Mouse (Mus musculus) Patski (cell line): ENCODE measurements around the gene Sorcs2. TPM values are rescaled to one million over a fixed set of nuclear protein-coding genes. Genes with fewer than 3 reads are reported as not detected.
A peak's percentile ranks its signal among the peaks of the same experiment; 100 is the strongest.

Experiments used
- ATAC-seq: fragments of 100-300 bp; one replicate; pipeline ENCODE4 v1.8.0; 2021
- CTCF ChIA-PET: fragments of 350-600 bp; sonication (Branson Sonifier 250); formaldehyde crosslinking; loops from one replicate; lab custom pipeline; 2022; ENCODE audit warnings: inconsistent platforms; lab: Charles Lee
- POLR2A ChIA-PET: fragments of 350-600 bp; sonication (Branson Sonifier 250); formaldehyde crosslinking; loops from one replicate; lab custom pipeline; 2022; ENCODE audit warnings: antibody characterized with exemption, inconsistent platforms; lab: Charles Lee
- DNase-seq: peaks from one replicate; pipeline ENCODE4 v3.0.0-alpha.2; 2011; ENCODE audit warnings: low read depth, low spot score
- H3K27me3 ChIP-seq: fragments of 371-371 bp; one replicate; pipeline ENCODE4 v1.5.1; 2021
- CTCF ChIP-seq: fragments of 100-300 bp; IDR thresholded peaks from one replicate; pipeline ENCODE4 v1.5.1; 2021
- in situ Hi-C: fragments of 300-500 bp; cut with MboI; formaldehyde crosslinking; loops from 3 replicates; pipeline ENCODE4 v1.11.1; 2018; ENCODE audit warnings: low pct_unique_long_range_greater_than_20kb, mixed read lengths
- polyA plus RNA-seq: library from polyadenylated mRNA; unstranded; gene quantifications from one replicate; pipeline ENCODE4 v1.2.3, GENCODE M21; 2021

Sorcs2 gene
- polyA plus RNA-seq, 1 experiment from 2014 or later = 9.9 TPM

DNA sequence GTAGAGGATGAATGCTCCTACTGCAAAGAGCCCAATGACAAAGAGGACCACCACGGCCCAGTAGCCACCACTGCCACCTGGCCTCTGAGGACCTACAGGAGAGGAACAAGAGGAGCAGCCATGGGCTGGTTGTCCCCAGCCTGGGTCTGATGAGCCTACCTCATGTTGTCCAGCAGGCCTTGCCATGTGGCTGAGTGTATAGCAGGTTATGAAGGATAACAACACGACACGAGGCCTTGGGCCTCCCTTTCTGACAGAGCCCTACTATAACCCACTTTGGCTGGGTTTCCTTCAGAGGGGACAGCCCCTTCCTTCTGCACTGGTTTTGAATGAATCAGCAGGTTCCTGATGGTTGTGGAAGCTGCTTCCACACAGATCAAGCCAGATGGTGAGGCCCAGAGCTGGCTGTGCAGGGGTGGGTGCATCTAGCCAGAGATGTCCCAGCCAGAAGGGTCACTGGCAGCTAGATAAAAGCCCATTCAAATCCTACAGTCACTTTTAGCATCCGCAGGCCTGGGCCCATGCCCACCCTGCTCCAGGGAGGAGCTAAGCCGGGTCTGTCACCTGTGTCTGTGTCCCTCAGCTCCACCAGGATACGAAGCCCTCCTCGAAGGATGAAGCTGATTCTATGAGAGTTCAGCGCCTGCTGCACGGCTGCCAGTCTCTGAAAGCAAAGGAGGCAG is 373.8 kb downstream of the Sorcs2 start:
- POLR2A ChIA-PET = no interaction called here
- CTCF ChIA-PET = interaction anchor here (0.9 to 1.6 kb wide), 3 partner anchors 14 to 374 kb away, joined by 3 to 4 read pairs (median 4); partner anchors contain the start of gene Sorcs2
- TF ChIP-seq CTCF = no peak

DNA sequence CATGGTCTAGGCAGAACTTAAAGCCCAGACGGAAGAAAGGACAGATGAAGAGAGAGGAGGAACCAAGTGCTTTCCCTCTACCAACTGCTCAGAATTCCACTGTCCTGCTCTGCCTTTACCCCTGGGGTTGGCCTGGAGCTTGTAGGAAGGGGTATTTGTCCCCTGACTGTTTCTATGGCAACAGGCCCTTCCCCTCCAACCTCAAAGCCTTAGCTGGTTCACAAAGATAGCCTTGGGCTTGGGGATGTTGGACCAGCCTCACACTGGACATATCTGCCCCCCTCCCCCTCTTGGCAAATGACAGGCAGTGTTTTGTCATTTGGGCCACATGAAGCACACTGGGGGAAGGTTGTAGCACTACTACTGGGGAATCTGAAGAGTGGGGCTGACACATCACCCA is 375.6 kb downstream of the Sorcs2 start:
- no peak for ATAC-seq
- CTCF ChIA-PET = interaction anchor here (1.3 kb wide), 1 partner anchor 40 kb away, joined by 3 read pairs; no protein-coding TSS in a partner anchor
- in situ Hi-C loops = no loop called here

More for the DNA sequence above, 373.8 kb downstream of the Sorcs2 start:
- H3K27me3 ChIP-seq = no peaks in the 10 kb centered on the region
- no peak for ATAC-seq
- no peak for DNase-seq
- in situ Hi-C loops = no loop called here

DNA sequence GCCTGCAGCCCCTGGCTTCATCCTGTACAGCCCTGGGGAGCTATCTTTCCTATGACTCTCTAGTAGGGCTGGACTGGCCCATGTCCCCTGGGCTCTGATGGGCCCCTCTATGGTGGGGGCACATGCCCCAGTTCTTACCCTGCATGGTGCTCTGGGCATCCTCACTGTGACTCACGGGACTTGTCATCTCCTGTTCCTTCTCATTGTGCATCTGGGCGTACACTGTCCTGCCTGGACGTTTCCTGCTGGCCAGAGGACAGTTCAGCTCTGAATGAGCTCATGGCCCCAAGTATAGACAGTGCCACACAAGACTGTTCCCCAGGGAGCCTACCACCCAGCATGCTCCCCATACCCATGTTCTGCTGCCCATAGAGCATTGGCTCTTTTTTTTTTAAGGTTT is 376.8 kb downstream of the Sorcs2 start:
- ChIA-PET CTCF (no interaction called here), POLR2A (no interaction called here)
- DNase-seq (no peak), ATAC-seq (no peak)
- TF ChIP-seq CTCF = no peak
- in situ Hi-C loops = no loop called here
- no peaks in the 10 kb centered on the region for H3K27me3 ChIP-seq

More for the DNA sequence above, 375.6 kb downstream of the Sorcs2 start:
- POLR2A ChIA-PET = no interaction called here
- TF ChIP-seq CTCF = no peak
- DNase-seq = no peak
- no peaks in the 10 kb centered on the region for H3K27me3 ChIP-seq

DNA sequence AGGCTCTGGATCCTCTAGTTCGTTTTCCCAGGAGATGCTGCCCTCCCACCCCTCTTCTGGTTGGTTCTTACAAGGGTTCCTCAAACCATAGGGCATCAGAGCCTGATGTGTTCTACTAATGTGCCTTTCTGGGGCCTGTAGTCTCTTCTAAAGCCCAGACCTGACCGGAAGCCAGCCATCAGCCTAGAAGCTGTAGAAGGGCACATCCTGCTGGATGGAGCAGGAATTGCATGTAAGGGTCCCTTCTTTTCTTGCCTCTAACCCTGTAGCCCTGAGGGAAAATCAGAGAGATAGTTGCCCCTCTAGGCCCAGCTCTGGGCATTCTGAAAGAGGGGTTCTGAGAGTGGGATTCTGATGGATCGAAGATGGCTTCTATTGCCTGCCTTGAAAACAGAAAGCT is 379.6 kb downstream of the Sorcs2 start:
- no peak for TF ChIP-seq CTCF
- in situ Hi-C loops = no loop called here
- ChIA-PET CTCF (interaction anchor here (1.5 kb wide), 1 partner anchor 10 kb away, joined by 3 read pairs; no protein-coding TSS in a partner anchor), POLR2A (no interaction called here)
- H3K27me3 ChIP-seq = no peaks in the 10 kb centered on the region
- no peak for ATAC-seq
- no peak for DNase-seq

DNA sequence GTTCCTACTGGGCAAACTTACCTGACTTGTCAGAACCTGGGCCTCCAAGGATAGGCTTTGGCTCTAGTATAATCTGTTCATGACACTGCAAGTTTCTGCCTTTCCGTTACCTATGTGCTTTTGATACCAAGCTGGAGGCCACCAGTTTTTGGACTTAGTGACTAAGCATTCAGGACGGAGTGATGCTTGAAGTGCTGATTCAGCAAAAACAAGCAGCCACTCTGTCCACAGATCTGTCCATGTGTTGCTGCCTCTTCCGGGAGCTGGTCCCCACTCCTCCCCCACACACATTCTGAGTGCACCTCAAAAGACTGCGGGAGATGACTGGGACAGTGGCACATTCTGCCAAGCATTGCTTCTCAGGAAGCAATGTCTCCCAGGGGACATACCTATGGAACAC is 388.5 kb downstream of the Sorcs2 start:
- ChIA-PET CTCF (interaction anchor here (1.5 to 1.6 kb wide), 2 partner anchors 8 to 10 kb away, joined by 3 to 4 read pairs; no protein-coding TSS in a partner anchor), POLR2A (no interaction called here)
- DNase-seq (no peak), ATAC-seq (no peak)
- TF ChIP-seq CTCF = no peak
- no peaks in the 10 kb centered on the region for H3K27me3 ChIP-seq
- in situ Hi-C loops = no loop called here

DNA sequence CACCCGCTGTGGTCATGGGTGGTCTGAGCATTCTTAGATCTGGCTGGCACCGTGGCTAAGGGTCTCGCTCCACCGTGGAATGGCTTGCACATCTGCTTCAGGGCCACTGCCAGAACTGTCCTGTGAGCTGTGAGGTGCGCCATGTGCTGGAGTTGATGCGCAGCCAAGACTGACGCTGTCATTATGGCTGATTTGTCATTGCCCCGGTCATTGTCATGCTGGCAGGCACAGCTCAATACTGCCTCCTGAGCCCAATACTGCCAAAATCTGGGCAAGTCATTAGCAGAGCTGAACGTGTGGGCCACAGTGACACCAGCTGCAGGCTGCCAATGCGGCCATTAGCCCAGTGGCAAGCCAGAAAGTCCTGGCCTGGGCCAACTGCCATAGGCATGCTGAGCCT is 390.3 kb downstream of the Sorcs2 start:
- ATAC-seq = no peak
- in situ Hi-C loops = no loop called here
- no peaks in the 10 kb centered on the region for H3K27me3 ChIP-seq
- TF ChIP-seq CTCF = no peak
- DNase-seq = no peak
- CTCF ChIA-PET = interaction anchor here (1.5 kb wide), 1 partner anchor 10 kb away, joined by 3 read pairs; no protein-coding TSS in a partner anchor
- POLR2A ChIA-PET = no interaction called here

DNA sequence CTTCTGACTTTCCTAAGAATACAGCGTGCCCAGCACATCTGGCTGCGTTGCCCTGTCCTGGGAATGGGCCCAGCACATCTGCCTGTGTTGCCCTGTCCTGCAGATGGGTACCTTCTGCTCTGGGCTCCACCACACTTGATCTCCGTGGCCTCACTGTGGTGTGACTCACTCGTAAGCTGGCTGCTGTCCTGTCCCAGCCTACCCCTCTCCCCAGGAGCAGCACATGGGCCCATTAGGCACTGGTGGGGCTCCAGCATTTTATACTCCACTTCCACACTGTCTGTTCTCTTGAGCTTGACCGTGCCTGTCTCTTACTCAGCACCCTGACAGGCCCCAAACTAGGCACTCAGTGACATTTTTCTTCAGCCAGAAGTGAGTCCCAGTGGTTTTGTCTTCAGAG is 391.4 kb downstream of the Sorcs2 start:
- POLR2A ChIA-PET = no interaction called here

DNA sequence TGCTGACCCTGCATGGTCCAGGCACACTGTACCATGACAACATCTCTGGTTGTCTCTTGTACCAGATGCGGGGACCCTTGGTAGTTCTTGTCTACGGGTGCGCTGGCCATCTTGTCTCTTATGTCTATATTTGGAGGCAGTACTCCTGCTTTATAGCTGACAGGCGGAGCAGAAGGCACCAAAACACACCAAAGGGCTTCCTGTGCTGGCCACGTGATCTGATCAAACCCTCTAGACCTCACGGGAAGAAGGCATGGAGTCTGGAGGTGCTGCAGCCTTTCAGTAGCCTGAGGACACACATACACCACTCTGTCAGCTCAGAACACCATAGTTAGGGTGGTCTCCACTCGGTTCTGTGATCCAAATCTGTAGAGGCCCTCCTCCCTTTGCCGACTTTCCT is 391.8 kb downstream of the Sorcs2 start:
- no peak for TF ChIP-seq CTCF
- ATAC-seq (no peak), DNase-seq (no peak)
- CTCF ChIA-PET = no interaction called here
- POLR2A ChIA-PET = no interaction called here
- in situ Hi-C loops = no loop called here
- H3K27me3 ChIP-seq = no peaks in the 10 kb centered on the region

More for the DNA sequence above, 391.4 kb downstream of the Sorcs2 start:
- no peaks in the 10 kb centered on the region for H3K27me3 ChIP-seq
- in situ Hi-C loops = no loop called here
- CTCF ChIA-PET = no interaction called here
- DNase-seq (peak; percentile 49), ATAC-seq (peak; percentile 79)
- TF ChIP-seq CTCF = no peak

DNA sequence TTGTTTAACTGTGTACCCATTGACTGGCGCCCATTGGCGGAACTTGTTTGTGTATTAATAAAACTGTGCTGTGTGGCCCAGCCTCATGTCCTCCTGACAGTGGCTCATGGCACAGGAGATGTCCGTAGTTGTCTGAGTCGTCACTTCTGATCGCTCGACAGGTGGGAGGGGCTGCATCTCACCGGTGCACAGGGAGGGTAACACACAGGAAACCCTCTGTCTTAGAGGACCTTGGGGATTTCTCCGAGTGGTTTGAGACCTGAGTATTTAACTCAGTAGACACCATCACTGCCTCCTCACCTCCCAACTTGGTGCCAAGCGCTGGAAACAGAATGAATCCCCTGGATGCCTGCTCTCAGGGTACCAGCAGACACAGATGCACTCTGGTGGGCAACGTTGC is 394.1 kb downstream of the Sorcs2 start:
- in situ Hi-C loops = no loop called here
- POLR2A ChIA-PET = no interaction called here
- no peak for ATAC-seq
- DNase-seq = no peak
- no peak for TF ChIP-seq CTCF
- H3K27me3 ChIP-seq = no peaks in the 10 kb centered on the region
- CTCF ChIA-PET = no interaction called here

DNA sequence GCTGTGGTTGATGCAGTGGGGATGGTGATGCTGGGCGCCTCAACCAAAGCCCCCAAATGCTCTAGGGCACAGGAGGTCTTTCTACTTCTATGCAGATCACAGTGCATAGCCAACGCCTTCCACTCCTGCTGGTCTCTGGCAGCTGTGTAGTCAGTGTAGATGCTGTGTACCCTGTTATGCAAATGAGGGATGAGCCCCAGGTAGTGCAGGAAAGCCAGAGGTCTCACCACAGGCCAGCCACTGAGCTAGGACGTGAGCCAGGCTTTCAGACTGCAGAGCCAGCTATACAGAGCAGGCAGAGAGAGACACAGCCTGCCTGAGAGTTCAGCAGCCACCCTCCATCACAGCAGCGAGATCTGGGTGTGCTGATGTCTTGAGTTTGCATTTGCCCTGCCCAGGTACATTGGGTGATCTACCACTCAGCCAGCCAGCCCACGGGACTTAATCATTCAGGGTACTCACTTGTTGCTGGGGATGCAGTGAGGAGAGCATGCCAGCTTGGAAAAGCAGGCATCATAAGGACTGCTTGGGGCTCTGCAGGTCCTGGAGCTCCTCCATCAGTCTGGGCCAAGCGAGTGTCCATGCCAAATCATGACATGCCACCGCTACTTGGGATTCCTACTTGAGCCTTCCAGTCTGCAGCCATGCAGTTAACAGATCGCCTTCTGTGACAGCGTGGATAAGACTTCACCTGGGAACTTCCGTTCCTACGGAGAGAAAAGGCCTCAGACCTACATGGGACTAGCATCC is 407.8 kb downstream of the Sorcs2 start:
- ATAC-seq (no peak), DNase-seq (no peak)
- H3K27me3 ChIP-seq = no peaks in the 10 kb centered on the region
- ChIA-PET CTCF (no interaction called here), POLR2A (interaction anchor here (0.5 kb wide), 1 partner anchor 12 kb away, joined by 3 read pairs; no protein-coding TSS in a partner anchor)
- TF ChIP-seq CTCF = no peak
- in situ Hi-C loops = no loop called here

DNA sequence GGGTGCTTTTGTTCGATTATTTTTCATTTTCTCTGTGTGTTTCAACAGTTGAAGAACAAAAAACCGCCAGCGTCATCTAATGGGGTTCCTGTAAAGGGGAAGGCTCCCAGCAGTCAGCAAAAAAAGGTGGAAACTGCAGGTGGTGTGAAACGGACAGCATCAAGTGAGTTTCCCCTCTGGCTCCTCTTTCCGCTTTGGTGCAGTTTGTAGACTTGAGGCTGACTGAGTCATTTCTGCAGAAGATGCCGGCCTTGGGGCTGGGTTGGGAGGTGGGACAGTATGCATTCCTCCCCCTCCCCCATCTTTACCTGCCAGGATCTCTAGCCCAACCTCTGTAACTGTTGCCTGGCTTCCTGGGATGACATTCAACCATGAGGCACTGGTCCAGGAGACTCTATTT is 408.4 kb downstream of the Sorcs2 start:
- CTCF ChIA-PET = no interaction called here
- H3K27me3 ChIP-seq = no peaks in the 10 kb centered on the region
- ATAC-seq = no peak
- POLR2A ChIA-PET = no interaction called here
- no peak for TF ChIP-seq CTCF
- in situ Hi-C loops = no loop called here
- DNase-seq = no peak
